Mouse (Mus musculus): ENCODE data around the gene Lims1.

GRCm38 (mm10) chr10:58362745-58363144 is 39.5 kb downstream of the Lims1 start:
- TF ChIP-seq TAL1 (IDR thresholded peaks at IDR 0.05; ENCODE audit: low read length) = no peak
- no peak for TF ChIP-seq GATA1 (IDR thresholded peaks at IDR 0.05; ENCODE audit: low read length)
